Mouse (Mus musculus) mouse embryonic stem cell (cell line): Measurements from ENCODE around the gene Ints3.

ENCODE experiments used
- in situ Hi-C, 2 experiments: fragments of 300-500 bp; cut with MboI; formaldehyde crosslinking; loops; 1 replicate in 1 of 2; 3 replicates in 1 of 2; pipeline ENCODE4 v1.14.3; 2019 to 2020; ENCODE audit warnings: low sequenced_read_pairs in 2 of 2, low pct_unique_long_range_greater_than_20kb in 1 of 2, mixed read lengths in 1 of 2; ENCODE audit not compliant: unreplicated experiment in 1 of 2

Ints3 gene

GRCm38 (mm10) chr3:90406414-90406813 lies 27.0 kb downstream of the Ints3 start:
- in situ Hi-C loops: no loop called here

GRCm38 (mm10) chr3:90404609-90405008 lies 28.8 kb downstream of the Ints3 start:
- in situ Hi-C loops: no loop called here

- in situ Hi-C loops: no loop called here
These were observed 29.3 kb downstream of the Ints3 start for GRCm38 (mm10) chr3:90404121-90404520.

- in situ Hi-C loops: no loop called here
These were observed 32.4 kb downstream of the Ints3 start for GRCm38 (mm10) chr3:90400993-90401392.

GRCm38 (mm10) chr3:90395629-90396028 lies 37.8 kb downstream of the Ints3 start:
- in situ Hi-C loops: no loop called here

GRCm38 (mm10) chr3:90392661-90393060 lies 40.8 kb downstream of the Ints3 start:
- in situ Hi-C loops: no loop called here

GRCm38 (mm10) chr3:90391941-90392340 lies 41.5 kb downstream of the Ints3 start:
- in situ Hi-C loops: no loop called here

- in situ Hi-C loops: no loop called here
These were observed 42.4 kb downstream of the Ints3 start for GRCm38 (mm10) chr3:90391004-90391403.

- in situ Hi-C loops: no loop called here
These were observed 43.6 kb downstream of the Ints3 start, which contains the start of gene Slc27a3 for GRCm38 (mm10) chr3:90389511-90390490. TSS of gene Slc27a3 (minus strand) at chr3:90389938.

- in situ Hi-C loops: no loop called here
These were observed 44.5 kb downstream of the Ints3 start for GRCm38 (mm10) chr3:90388726-90389510.

GRCm38 (mm10) chr3:90388192-90388591 lies 45.2 kb downstream of the Ints3 start:
- in situ Hi-C loops: no loop called here

- in situ Hi-C loops: no loop called here
These were observed 45.9 kb downstream of the Ints3 start for GRCm38 (mm10) chr3:90387483-90387882.

- in situ Hi-C loops: no loop called here
These were observed 46.6 kb downstream of the Ints3 start for GRCm38 (mm10) chr3:90386817-90387216.

GRCm38 (mm10) chr3:90384851-90385375 lies 48.5 kb downstream of the Ints3 start:
- in situ Hi-C loops: no loop called here

- in situ Hi-C loops: no loop called here
These were observed 49.7 kb downstream of the Ints3 start for GRCm38 (mm10) chr3:90383690-90384089.

- in situ Hi-C loops: no loop called here
These were observed 51.7 kb downstream of the Ints3 start for GRCm38 (mm10) chr3:90381727-90382126.

GRCm38 (mm10) chr3:90378496-90378895 lies 54.9 kb downstream of the Ints3 start:
- in situ Hi-C loops: loop anchor here in 1 of 2 experiments (10.0 kb wide), 1 partner anchor 154 kb away; no protein-coding TSS in a partner anchor

GRCm38 (mm10) chr3:90376247-90376585 lies 57.2 kb downstream of the Ints3 start:
- in situ Hi-C loops: loop anchor here in 1 of 2 experiments (10.0 kb wide), 1 partner anchor 151 kb away; no protein-coding TSS in a partner anchor
